ENCODE assay signal across 14 mouse cellular contexts in the genomic region with DNA sequence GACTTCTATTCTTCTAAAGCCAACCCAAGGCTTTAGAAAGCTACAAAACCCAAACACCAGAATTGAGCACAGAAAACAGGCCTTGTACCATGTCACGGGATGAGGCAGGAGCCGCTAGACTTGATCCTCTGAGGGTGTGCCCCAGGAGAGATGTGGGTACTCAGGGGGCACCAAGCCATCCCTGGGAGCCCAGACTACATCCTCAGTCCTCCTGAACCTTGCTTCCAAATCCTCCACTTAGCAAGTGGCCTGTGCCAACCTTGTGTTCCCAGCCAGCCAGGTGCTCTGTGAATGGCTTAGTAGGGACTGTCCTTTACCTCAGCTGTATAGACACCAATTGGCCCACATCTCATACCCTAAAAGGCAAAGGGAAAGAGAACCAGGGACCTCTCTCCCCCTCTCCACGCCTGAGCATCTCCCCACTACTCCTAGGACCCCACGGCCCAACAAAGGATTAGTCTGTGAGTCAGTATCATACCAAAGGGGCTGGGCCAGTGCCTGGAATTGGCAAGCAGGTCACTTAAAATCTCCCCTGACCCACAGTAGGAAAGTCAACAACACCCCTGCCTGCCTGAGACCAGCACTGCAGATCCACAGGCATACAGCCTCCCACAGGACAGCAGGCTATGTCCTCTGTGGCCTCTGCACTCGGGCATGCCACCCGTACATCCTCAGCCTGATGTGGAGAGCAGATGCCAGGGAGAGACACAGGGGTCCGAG.
"Had no signal": no experiment of that assay in that cellular context is flagged by ENCODE, and none has a peak within 500 bp of the region (broad histone marks: within the 10 kb centered on the region; RNA-seq: fewer than 3 reads in every experiment).

No protein-coding gene starts in this region.

- DNase-seq: kidney, adult 9 months; kidney, postnatal 10 days; kidney, postnatal 4 days; liver; lung, adult 18-20 months; right cerebral cortex, adult 18-20 months; right cerebral cortex, postnatal 25 days; thymus, adult 18-20 months; thymus, postnatal 14 days had no signal

- H3K4me3 ChIP-seq: layer of hippocampus, adult 2 months; limb, embryonic 12.5 days; midbrain, embryonic 15.5 days; neural tube, embryonic 13.5 days had no signal

- H3K9me3 ChIP-seq: limb, embryonic 12.5 days; midbrain, embryonic 15.5 days; neural tube, embryonic 13.5 days had no signal

- ATAC-seq: midbrain, embryonic 15.5 days had no signal

- H3K36me3 ChIP-seq: limb, embryonic 12.5 days; midbrain, embryonic 15.5 days; neural tube, embryonic 13.5 days had no signal

- H3K27ac ChIP-seq: layer of hippocampus, adult 2 months; limb, embryonic 12.5 days; liver, embryonic 14.5 days; midbrain, embryonic 15.5 days; neural tube, embryonic 13.5 days had no signal

- H3K4me2 ChIP-seq: limb, embryonic 12.5 days; midbrain, embryonic 15.5 days; neural tube, embryonic 13.5 days had no signal

- H3K9ac ChIP-seq: limb, embryonic 12.5 days; liver, embryonic 14.5 days; midbrain, embryonic 15.5 days; neural tube, embryonic 13.5 days had no signal
